ENCODE assay signal across 10 mouse cellular contexts in genomic region chr1:86313772-86314125, GRCm38 (mm10). TPM values are rescaled to one million over a fixed set of nuclear protein-coding genes. Genes with fewer than 3 reads are reported as not detected.
DNase-seq lines count a peak whose midpoint lies in the region; ATAC-seq and TF ChIP-seq lines count a peak whose summit lies in the region.
"Had no signal": no experiment of that assay in that cellular context is flagged by ENCODE, and none has a peak within 500 bp of the region (broad histone marks: within the 10 kb centered on the region; RNA-seq: fewer than 3 reads in every experiment).

No protein-coding gene starts in this region.

- no peak overlapping the region for H3K4me2 ChIP-seq in midbrain, embryonic 13.5 days (replicated peaks)
- H3K4me2 ChIP-seq in heart, postnatal 0 days (ENCODE audit: low read depth, low read length), result no peak overlapping the region
- peak overlapping the region; percentile 35; the same call in 1 of the 2 replicates for H3K4me2 ChIP-seq in liver, embryonic 15.5 days
- H3K4me2 ChIP-seq: embryonic facial prominence, embryonic 15.5 days; limb, embryonic 15.5 days had no signal

- no peaks in the 10 kb centered on the region for H3K9me3 ChIP-seq in midbrain, embryonic 10.5 days (replicated peaks)
- H3K9me3 ChIP-seq in midbrain, embryonic 13.5 days, result no peaks in the 10 kb centered on the region
- H3K9me3 ChIP-seq in heart, postnatal 0 days (replicated peaks; ENCODE audit: control insufficient read depth, low read length), result no peaks in the 10 kb centered on the region
- H3K9me3 ChIP-seq in liver, embryonic 15.5 days (replicated peaks), result no peaks in the 10 kb centered on the region
- H3K9me3 ChIP-seq: embryonic facial prominence, embryonic 15.5 days; limb, embryonic 15.5 days had no signal

- ATAC-seq in midbrain, embryonic 13.5 days, result no peak
- no peak for ATAC-seq in heart, postnatal 0 days (ENCODE audit: insufficient read depth, low read depth)
- ATAC-seq in liver, embryonic 15.5 days (ENCODE audit: insufficient read depth), result no peak
- no peak for ATAC-seq in activated CD4-positive, CD25-positive, alpha-beta regulatory T cell, adult 4 months

- no peak for TF ChIP-seq EP300 in heart, postnatal 0 days (IDR thresholded peaks at IDR 0.05; ENCODE audit: low read depth)

- TF ChIP-seq CTCF in heart, postnatal 0 days (IDR thresholded peaks at IDR 0.05; ENCODE audit: low read depth), result 0 out of 2 replicates have a peak, but pooled peaks have one; percentile 17

- H3K4me1 ChIP-seq in midbrain, embryonic 10.5 days, result peaks cover 32% of the 10 kb centered on the region
- H3K4me1 ChIP-seq in midbrain, embryonic 13.5 days (replicated peaks), result peaks cover 14% of the 10 kb centered on the region
- H3K4me1 ChIP-seq in heart, postnatal 0 days (ENCODE audit: control insufficient read depth, insufficient read depth), result no peaks in the 10 kb centered on the region
- H3K4me1 ChIP-seq in liver, embryonic 15.5 days (replicated peaks), result peaks cover 20% of the 10 kb centered on the region
- H3K4me1 ChIP-seq: embryonic facial prominence, embryonic 15.5 days had no signal

- peak; percentile 47 for DNase-seq in adrenal gland, postnatal 10 days
- DNase-seq in adrenal gland, postnatal 4 days (ENCODE audit: low spot score in 2 of 2), result no peak
- DNase-seq in midbrain, embryonic 10.5 days (ENCODE audit: low spot score), result no peak
- no peak for DNase-seq in heart, postnatal 0 days (ENCODE audit: low spot score)
- DNase-seq in frontal cortex, postnatal 14 days (ENCODE audit: low spot score in 2 of 2), result no peak

- H3K27ac ChIP-seq in midbrain, embryonic 10.5 days (replicated peaks), result no peak overlapping the region
- H3K27ac ChIP-seq in midbrain, embryonic 13.5 days, result no peak overlapping the region
- H3K27ac ChIP-seq in heart, postnatal 0 days (ENCODE audit: low read depth), result no peak overlapping the region
- H3K27ac ChIP-seq in liver, embryonic 15.5 days (replicated peaks), result no peak overlapping the region
- H3K27ac ChIP-seq: embryonic facial prominence, embryonic 15.5 days; limb, embryonic 15.5 days had no signal

- 25% methylated on average over 15 of the region's 15 CpGs for WGBS in midbrain, embryonic 10.5 days
- 27% methylated on average over 15 of the region's 15 CpGs for WGBS in midbrain, embryonic 13.5 days
- 27% methylated on average over 15 of the region's 15 CpGs for WGBS in heart, postnatal 0 days
- 31% methylated on average over 15 of the region's 15 CpGs for WGBS in liver, embryonic 15.5 days (ENCODE audit: insufficient replicate concordance)

- no peaks in the 10 kb centered on the region for H3K27me3 ChIP-seq in midbrain, embryonic 10.5 days (ENCODE audit: low read depth, poor library complexity, severe bottlenecking)
- H3K27me3 ChIP-seq in midbrain, embryonic 13.5 days, result no peaks in the 10 kb centered on the region; the same call in 1 of the 2 replicates
- H3K27me3 ChIP-seq in heart, postnatal 0 days (ENCODE audit: control insufficient read depth, insufficient read depth, low read length), result no peaks in the 10 kb centered on the region
- H3K27me3 ChIP-seq in liver, embryonic 15.5 days, result no peaks in the 10 kb centered on the region
- H3K27me3 ChIP-seq: embryonic facial prominence, embryonic 15.5 days; limb, embryonic 15.5 days had no signal

- H3K36me3 ChIP-seq in midbrain, embryonic 10.5 days, result no peaks in the 10 kb centered on the region
- no peaks in the 10 kb centered on the region for H3K36me3 ChIP-seq in midbrain, embryonic 13.5 days
- H3K36me3 ChIP-seq in heart, postnatal 0 days (replicated peaks; ENCODE audit: control insufficient read depth, insufficient read depth, low read length), result no peaks in the 10 kb centered on the region
- no peaks in the 10 kb centered on the region for H3K36me3 ChIP-seq in liver, embryonic 15.5 days (replicated peaks)
- H3K36me3 ChIP-seq: embryonic facial prominence, embryonic 15.5 days; limb, embryonic 15.5 days had no signal

- H3K9ac ChIP-seq in midbrain, embryonic 13.5 days (replicated peaks), result no peak overlapping the region
- no peak overlapping the region for H3K9ac ChIP-seq in heart, postnatal 0 days (replicated peaks; ENCODE audit: low read depth, low read length)
- no peak overlapping the region for H3K9ac ChIP-seq in liver, embryonic 15.5 days
- H3K9ac ChIP-seq: embryonic facial prominence, embryonic 15.5 days; limb, embryonic 15.5 days had no signal

- H3K4me3 ChIP-seq in midbrain, embryonic 10.5 days, result peak overlapping the region; percentile 28; the same call in 1 of the 2 replicates
- no peak overlapping the region for H3K4me3 ChIP-seq in midbrain, embryonic 13.5 days (replicated peaks)
- no peak overlapping the region for H3K4me3 ChIP-seq in heart, postnatal 0 days (ENCODE audit: low read depth, low read length)
- H3K4me3 ChIP-seq in liver, embryonic 15.5 days (replicated peaks), result no peak overlapping the region
- H3K4me3 ChIP-seq: embryonic facial prominence, embryonic 15.5 days; limb, embryonic 15.5 days had no signal

RNA-seq across cellular contexts. Expression of gene B3gnt7, which starts 11.1 kb away (rescaled TPM):
- total RNA-seq in adrenal gland, postnatal 10 days (2021), result under 1 TPM; 0.36 to 0.55 TPM
- 1 to 10 TPM in 1 of 2 experiments, under 1 TPM in 1; 0.96 to 2.2 TPM for total RNA-seq in adrenal gland, postnatal 4 days (2021)
- 3.7 and 4.2 TPM in 2 replicates for polyA plus RNA-seq in midbrain, embryonic 10.5 days (2016; fragmentation: Nextera tagmentation; extraction: Ambion mirVana)
- polyA plus RNA-seq in midbrain, embryonic 13.5 days (2015; fragmentation: Nextera tagmentation; extraction: Ambion mirVana), result 2.6 and 2.7 TPM in 2 replicates
- 0.69 and 1.4 TPM in 2 replicates for total RNA-seq in heart, postnatal 0 days (2014; rRNA removed; ENCODE audit: low replicate concordance)
- 0.49 and 0.71 TPM in 2 replicates for polyA plus RNA-seq in heart, postnatal 0 days (2015; fragmentation: Nextera tagmentation; extraction: Ambion mirVana)
- 0.79 and 0.92 TPM in 2 replicates for polyA plus RNA-seq in liver, embryonic 15.5 days (2015; fragmentation: Nextera tagmentation; extraction: Ambion mirVana)
- under 1 TPM in 1 of 2 experiments, not detected in 1; 0.18 TPM for polyA plus RNA-seq in activated CD4-positive, CD25-positive, alpha-beta regulatory T cell, adult 4 months (2017; shearing (Covaris generic))

RNA-seq across cellular contexts. Expression of gene Ncl, which starts 45.5 kb away (rescaled TPM):
- total RNA-seq in adrenal gland, postnatal 10 days (2021), result 100 to 1,000 TPM; 242 to 251 TPM
- total RNA-seq in adrenal gland, postnatal 4 days (2021), result 100 to 1,000 TPM; 335 to 347 TPM
- 447 and 502 TPM in 2 replicates for polyA plus RNA-seq in midbrain, embryonic 10.5 days (2016; fragmentation: Nextera tagmentation; extraction: Ambion mirVana)
- polyA plus RNA-seq in midbrain, embryonic 13.5 days (2015; fragmentation: Nextera tagmentation; extraction: Ambion mirVana), result 241 and 244 TPM in 2 replicates
- total RNA-seq in heart, postnatal 0 days (2014; rRNA removed; ENCODE audit: low replicate concordance), result 11.2 and 31.7 TPM in 2 replicates
- 153 and 174 TPM in 2 replicates for polyA plus RNA-seq in heart, postnatal 0 days (2015; fragmentation: Nextera tagmentation; extraction: Ambion mirVana)
- polyA plus RNA-seq in liver, embryonic 15.5 days (2015; fragmentation: Nextera tagmentation; extraction: Ambion mirVana), result 175 and 198 TPM in 2 replicates
- 100 to 1,000 TPM; 383 to 392 TPM for polyA plus RNA-seq in activated CD4-positive, CD25-positive, alpha-beta regulatory T cell, adult 4 months (2017; shearing (Covaris generic))
